Mouse (Mus musculus) adrenal gland (tissue): ENCODE data around the gene Capn11.

Source experiments
- intact Hi-C: fragments of 180-260 bp; cut with DNase I; formaldehyde crosslinking; loops from one replicate; pipeline ENCODE4 v1.15.1; 2025

Capn11 gene

DNA sequence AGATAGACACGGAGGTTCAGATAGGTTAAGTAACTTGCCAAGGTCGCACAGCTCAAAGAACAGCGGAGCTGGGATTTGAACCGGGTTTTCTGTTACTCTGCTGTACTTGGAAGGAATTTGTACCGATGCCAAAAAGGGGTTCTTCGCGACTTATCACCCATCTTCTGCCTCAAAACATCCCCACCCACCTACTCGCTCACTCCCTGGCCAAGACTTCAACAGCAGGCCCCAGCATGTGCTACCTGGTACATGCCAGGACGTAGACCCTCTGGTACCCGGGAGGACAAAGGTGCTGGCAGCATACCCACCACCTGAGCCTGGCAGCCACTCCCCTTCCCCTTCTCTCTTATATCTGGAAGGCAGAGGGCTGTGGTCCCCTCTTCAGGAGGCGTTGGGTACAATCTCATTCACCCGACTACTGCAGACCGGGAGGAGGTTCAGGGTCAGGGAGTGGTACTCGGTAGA lies 25.6 kb upstream of the Capn11 start:
- intact Hi-C loops: no loop called here

DNA sequence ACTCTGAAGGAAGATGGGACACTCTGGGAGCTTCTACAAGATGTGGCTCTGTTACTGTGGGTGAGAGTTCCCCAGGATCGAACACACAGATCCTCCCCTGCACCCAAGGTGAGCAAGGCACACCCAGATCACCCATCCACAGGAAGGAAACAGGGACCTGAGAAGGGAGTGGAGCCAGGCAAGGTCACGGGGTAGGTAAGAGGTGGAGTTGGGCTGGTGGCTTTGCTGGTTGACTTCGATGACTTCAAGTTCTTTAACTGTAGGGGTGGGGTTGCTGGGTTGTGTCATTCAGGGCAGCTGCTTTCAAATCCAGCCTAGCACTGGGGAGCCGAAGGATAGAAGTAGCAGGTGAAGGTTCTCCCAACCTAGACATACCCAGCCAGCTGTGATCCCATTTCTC lies 23.7 kb upstream of the Capn11 start:
- intact Hi-C loops: no loop called here

DNA sequence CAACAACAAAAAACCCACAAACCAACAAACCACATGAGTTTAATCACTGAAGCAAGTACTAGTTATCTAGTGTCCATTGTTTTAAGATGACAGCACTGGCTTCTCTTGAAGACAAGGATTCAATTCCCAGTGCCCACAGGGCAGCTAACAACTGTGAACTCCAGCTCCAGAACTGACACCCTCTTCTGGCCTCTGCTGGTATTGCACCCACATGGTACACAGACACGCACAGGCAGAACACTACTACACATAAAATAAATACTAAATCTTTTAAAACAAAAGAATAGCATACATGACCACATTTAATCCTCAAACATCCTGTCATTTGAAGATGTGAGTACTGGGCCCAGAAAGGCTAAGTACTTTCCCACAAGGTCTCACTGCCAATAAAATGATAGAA lies 22.5 kb upstream of the Capn11 start:
- intact Hi-C loops: no loop called here

DNA sequence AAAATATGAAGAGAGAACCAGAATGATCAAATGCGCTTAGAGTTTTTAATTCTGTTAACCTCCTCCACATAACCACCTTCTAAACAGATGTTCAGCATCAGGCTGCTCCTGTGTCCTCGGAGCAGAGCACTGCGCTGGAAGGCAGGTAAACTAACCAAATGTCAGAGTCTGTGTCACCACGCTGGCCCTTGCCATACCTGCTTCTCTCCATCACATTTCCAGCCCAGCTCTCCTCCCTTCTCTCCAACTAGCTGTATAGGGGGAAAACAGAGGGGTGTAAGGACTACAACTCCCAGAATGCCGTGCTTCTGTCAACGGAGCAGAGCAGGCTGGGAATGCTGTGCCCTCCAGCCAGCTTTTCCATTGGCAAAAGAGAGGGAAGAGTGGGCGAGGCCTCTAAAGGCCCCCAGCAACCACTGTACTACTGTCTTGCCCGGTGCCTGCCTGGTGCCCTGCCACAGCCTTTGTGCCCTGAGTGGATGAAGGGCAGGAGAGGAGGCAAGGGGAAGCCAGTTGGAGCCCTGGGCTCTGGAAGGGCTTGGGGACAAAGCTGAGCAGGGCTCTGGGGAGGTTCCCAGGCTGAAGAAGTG lies 21.4 kb upstream of the Capn11 start:
- intact Hi-C loops: no loop called here

DNA sequence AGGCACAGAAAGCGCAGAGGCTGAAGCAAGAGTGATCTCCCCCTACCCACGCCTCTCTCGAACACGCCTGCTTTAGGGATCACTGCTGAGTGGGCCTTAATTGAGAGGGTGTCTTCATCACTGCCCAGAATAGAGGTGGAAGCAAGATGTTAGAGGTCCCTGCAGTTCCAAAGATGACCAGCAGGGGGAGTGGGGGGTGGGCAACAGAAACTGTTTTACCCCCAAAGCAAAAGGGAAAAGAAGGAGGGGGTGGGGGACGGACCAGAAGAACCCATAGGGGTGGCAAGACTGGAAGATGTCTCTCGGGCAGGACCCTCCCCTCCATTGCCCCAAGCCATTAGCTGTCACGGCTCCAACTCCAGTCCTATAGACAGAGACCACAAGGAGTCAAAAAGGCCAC lies 19.0 kb upstream of the Capn11 start:
- intact Hi-C loops: loop anchor here (2.0 kb wide), 1 partner anchor 41 kb away; no protein-coding TSS in a partner anchor

DNA sequence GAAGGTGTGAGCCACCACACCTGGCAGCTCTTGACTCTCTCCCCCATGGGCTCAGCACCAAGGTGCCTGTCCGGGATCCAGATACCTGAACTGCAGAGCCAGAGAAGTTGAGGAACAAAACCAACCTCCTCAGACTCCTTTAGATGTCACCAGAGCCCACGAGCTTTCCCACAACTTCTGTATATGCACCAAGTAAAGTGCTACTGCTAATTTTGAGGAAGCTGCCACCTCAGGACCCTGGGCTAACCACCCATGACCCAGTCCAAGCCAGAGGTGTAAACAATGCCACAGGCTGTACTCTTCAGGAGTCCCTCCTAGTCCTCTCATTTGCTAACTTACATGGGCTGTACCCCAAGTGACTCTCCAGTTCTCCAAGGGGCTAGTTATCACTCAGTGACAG lies 13.5 kb upstream of the Capn11 start:
- intact Hi-C loops: no loop called here

DNA sequence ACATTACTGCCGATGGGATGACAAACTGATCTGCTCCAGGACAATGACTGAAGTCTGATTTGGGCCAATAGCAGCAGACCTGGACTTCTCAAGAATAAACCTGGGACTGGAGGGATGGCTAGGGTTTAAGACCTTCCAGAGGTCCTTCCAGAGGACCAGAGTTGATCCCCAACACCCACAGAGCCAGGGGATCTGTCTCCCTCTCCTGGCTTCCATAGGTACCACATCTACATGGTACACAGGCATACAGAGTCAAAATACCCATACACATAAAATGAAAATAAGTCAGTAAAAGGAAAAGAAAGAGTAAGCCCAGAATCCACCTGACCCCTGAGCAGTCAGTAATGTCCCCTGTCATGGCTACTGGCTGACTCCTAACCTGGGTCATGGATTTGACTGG lies 12.7 kb upstream of the Capn11 start:
- intact Hi-C loops: no loop called here

DNA sequence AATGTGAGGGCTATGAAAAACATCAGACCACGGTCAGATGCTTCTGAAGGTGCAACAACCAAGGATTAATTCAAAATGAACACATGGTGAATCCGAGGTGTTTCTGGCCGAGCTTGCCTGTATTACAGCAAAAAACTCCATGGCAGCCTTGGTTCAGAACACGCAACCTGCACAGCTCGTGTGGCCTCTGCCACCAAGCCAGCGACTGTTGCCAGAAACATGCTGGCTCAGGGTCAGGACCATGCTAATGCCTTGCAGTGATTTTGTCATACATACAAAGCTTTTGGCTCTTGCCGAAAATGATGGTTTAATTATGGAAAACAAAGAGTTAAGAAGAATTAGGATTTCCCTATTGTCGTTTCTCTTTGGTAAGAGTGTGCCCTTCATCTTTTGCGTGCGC lies 8.9 kb upstream of the Capn11 start:
- intact Hi-C loops: no loop called here

DNA sequence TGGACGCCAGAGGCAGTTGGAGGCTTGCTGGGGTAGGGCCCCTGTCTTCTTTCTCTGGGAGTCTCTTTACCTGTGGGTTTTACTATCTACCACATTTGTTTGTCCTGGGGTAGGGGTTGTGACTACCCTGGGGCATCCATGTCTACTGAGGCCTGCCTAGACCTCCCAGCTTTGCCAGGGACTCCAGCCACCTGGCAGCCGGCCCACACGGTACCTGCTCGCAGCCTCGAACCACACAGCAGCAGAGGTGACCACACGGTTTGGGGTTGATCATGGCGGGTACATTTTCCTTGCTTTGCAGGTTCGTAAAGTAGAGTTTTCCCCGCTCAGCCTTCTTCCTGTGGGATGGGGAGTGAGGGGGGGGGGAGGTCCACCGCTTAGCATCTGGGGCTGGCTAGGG lies 8.4 kb upstream of the Capn11 start:
- intact Hi-C loops: no loop called here

DNA sequence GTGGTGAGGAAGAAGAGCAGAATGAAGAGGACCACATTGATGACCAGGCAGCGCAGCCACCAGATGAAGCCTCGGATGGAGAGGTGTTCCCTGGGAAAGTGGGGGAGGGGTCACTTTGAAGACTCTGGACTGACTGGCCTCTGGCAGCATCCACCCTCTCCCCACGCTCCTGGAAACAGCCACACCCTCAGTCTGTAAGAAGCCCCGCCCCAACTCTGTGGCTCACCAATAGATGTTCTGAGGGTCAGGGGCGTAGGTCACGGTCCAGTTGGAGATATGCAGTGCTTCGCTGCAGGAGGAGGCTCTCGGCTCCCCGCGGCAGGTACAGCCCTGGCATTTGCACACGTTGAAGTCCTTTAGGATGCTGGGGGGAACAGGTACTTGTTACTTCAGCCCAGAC lies 7.0 kb upstream of the Capn11 start:
- intact Hi-C loops: no loop called here

DNA sequence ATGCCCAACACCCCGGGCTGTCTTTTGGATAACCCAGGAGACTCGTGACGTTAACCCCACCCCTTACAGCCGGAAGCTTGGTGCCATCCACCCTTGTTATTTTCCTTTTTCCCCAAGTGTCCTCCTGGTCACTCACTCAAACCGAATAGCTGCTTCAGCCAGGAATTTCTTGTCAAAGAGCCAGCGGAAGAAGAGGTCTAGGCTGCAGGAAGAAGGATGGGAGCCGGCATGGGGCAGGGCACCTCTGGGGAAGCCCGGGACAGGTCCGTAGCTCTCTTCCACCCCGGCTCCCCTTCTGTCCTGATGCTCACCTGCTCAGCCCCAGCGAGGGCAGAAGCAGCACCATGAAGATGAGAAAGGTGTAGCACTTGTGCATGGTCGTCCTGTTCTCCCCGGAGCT lies 5.5 kb upstream of the Capn11 start:
- intact Hi-C loops: no loop called here

DNA sequence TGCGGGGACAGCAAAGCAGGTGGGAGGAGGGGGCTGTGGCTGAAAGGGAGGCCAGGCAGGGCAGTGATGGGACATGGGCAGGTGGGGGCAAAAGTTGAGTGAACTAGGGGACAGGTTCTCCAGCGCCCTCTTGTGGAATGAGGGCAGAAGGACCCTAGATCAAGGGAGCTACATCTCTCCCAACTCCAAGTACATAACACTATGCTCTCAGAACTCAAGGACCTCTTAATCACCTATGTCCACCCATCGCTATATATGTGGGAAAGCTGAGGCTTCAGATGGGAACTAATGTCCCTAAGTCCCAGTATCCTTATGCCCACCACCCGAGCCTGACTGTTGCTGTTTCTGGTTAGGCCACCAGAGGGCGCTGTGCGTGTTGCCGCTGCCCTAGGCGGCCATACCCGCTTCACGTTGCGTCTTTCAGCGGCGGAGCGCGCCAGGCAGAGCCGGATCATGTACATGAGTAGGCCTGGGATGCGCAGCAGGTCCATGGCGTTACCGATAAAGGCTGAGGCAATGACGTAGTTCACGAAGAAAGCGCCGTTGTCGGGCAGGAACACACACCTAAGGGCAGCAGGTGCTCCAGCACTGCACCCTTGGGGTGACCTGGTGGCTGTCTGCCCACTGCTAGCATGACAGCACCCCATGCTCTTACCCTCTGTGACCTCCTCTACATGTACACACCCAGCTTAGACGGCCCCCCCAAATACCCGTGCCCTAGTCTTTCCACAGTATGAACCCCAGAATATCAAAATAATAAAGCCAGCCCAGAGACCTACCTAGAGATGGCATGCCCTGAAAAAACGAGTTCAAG lies 4.2 kb upstream of the Capn11 start:
- intact Hi-C loops: loop anchor here (1.0 kb wide), 1 partner anchor 55 kb away; no protein-coding TSS in a partner anchor

DNA sequence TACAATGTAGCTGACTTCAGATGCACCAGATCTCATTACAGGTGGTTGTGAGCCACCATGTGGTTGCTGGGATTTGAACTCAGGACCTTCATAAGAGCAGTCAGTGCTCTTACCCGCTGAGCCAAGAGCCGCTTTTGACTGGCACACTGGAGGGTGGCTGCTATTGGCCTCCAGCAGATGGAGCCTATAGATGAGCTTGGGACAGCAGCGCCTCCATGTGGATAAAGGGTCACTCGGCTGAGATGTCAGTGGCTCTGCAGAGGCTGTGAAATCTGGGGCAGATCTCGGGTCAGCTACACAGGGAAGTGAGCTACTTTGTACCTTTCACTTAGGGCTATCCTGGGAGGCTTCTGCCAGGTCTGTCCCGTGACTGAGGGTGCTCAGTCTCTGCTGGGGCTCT lies 3.3 kb downstream of the Capn11 start:
- intact Hi-C loops: loop anchor here (10.0 kb wide), 1 partner anchor 181 kb away; the partner anchor contains the start of gene Spats1

DNA sequence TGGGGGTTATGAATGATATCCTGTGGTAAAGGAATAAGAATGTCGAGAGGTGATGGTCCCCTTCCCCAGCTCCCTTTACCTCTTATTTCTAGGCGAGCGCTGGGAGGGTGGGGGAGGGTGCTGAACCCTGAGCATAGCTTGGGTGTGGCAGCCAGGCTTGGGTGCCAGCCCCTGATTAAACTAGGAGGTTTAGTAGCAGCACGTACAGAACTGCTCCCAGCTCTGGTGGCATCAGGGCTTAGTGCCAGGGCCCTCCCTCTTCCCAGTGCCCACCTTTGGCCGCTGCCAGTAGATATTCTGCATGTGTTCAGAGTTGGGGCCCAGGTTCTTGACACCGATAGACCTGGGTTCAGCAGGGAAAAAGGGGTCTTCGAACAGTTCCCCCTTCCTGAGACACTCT lies 5.9 kb downstream of the Capn11 start:
- intact Hi-C loops: loop anchor here (10.0 kb wide), 1 partner anchor 178 kb away; the partner anchor contains the start of gene Spats1

DNA sequence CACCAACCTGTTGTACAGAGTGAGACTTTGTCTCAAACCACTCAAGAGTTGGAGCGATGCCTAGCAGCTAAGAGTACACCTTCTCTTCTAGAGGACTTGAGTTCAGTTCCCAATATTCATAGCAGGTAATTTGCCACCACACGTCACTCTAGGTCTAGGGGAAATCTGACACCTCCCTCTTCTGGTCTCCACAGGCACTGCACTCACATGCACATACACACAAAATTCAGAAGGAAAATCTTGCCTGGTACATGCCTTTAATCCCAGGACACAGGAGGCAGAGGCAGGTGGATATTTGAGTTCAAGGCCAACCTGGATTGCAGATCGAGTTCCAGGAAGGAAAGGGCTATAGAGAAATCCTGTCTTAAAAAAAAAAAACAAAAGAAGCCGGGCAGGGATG lies 14.9 kb downstream of the Capn11 start:
- intact Hi-C loops: loop anchor here (5.0 kb wide), 1 partner anchor 62 kb away; no protein-coding TSS in a partner anchor

DNA sequence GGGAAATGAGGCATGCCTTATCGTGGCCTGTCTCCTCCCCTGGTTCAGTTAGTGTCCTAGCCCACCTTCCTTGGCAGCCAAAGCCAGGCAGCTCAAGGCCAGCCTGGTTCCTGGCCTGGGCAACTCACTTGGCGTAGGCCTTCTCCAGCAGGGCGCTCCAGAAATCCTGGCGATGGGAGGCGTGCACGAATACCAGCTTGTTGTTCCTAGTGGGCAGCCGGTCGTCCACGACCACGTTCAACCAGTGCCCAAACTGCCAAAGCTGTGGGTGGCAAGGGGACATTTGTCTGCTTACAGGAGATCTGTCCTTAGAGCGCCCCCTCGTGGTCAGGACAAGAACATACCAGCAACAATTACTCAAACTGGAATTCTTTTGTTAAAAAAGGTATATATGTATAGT lies 16.4 kb downstream of the Capn11 start:
- intact Hi-C loops: loop anchor here (5.0 kb wide), 1 partner anchor 60 kb away; no protein-coding TSS in a partner anchor

DNA sequence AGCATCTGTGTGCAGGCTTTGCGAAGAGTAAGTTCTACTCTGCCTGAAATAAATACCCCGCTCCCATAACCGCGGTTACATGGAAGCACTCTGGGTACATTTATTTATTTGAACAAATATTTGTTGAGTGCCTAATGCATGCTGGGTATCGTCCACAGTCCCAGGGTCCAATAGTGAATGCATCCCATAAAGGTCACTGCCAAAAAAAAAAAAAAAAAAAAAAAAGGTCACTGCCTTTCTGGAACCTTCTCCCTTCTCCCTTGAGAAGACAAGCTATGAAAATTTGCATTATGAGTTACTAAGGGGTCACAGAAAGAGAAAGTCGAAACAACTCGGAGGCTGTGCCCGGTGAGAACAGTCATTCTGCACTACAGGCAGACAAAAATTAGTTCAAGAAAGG lies 17.1 kb downstream of the Capn11 start:
- intact Hi-C loops: loop anchor here (5.0 kb wide), 1 partner anchor 60 kb away; no protein-coding TSS in a partner anchor

DNA sequence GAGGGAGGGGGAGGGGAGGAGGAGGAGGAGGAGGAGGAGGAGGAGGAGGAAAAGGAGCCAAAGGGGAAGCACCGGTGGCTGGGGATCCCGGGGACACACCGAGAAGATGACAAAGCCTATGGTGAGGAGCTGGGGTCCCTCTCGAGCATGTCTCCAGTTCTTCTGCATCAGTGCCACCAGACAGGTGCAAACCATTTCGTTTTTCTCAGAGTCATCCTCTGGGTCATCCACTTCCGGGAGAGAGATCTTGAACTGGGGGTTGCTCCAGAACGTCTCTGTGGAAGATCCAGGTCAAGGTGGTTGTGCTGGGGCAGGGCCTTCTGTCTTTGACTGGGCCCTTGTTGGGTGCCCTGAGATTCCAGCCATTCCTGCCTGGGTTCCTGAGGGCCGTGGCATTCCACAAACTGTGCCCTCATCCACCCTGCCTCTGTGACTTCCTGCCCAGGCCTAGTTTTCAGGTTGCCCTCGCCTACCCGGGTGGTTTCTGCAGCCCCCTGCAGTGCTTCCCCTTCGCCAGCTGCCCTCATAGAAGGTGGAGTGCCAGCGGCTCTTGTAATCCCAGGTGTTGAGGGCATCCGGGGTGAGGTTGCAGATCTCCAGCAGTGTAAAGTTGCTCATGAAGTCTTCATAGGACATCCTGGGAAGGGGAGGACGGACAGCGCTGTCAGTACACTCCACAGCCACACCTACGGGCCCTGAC lies 20.4 kb downstream of the Capn11 start:
- intact Hi-C loops: no loop called here

DNA sequence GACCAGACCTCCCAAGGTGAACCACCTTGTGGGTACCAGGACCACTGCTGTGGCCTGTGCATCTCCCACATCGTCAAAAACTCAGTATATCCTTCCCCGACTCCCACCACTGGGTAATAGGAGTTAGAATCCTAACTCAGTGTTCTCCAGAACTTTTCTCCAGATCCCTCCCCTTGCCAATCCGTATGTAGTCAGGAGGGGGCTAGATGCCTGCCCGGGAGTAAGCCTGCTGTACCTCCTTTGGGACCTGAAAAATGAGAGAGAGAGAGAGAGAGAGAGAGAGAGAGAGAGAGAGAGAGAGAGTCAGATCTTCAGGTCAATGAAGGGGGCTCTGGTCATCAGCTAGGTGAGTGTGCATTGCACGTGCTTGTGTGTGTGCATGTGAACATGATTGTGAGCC lies 25.1 kb downstream of the Capn11 start:
- intact Hi-C loops: no loop called here

DNA sequence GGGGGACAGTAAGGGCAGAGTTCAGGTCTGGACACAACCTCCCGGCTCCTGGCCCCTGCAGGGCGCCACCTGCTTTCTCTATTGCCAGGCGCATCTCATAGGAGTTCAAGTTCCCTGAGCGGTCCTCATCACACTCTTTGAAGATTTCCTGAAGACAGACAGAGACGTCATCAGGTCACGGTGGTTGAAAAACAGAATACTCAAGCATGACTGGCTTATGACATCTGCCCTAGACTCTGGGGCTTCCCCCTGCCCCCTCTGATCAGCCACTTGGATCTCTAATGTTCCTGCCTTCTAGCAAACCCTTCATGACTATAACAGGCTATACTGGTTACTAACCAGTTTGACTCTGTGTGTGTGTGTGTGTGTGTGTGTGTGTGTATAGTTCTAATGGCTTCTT lies 27.2 kb downstream of the Capn11 start:
- intact Hi-C loops: no loop called here

DNA sequence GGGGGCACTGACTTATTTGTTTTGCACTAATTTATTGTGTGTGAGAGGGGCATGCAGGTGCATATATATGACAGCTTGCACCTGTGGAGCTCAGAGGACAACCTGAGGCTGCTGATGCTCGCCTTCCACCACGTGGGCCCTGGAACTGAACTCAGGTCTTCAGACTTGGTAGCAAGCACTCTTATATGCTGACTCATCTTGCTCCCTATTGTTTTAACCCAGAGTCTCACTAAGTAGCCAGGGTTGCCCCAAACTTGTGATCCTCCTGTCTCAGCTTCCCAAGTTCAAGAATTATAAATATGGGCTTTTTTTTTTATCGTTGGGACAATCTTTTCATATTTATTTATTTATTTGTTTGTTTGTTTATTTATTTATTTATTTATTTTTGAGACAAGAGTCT lies 28.1 kb downstream of the Capn11 start:
- intact Hi-C loops: no loop called here
